Mouse (Mus musculus) CH12F3 (cell line): Measurements from ENCODE around the gene Gstp3.
"Not testable (repeated sequence)": the region's sequence is repeated elsewhere in the genome, so short reads cannot be mapped to it uniquely, and the experiment has no call there.

Experiments
- in situ Hi-C: fragments of 300-500 bp; cut with MboI; formaldehyde crosslinking; loops from 2 replicates; pipeline ENCODE4 v1.14.3; 2020; ENCODE audit warnings: low sequenced_read_pairs

The Gstp3 gene

DNA sequence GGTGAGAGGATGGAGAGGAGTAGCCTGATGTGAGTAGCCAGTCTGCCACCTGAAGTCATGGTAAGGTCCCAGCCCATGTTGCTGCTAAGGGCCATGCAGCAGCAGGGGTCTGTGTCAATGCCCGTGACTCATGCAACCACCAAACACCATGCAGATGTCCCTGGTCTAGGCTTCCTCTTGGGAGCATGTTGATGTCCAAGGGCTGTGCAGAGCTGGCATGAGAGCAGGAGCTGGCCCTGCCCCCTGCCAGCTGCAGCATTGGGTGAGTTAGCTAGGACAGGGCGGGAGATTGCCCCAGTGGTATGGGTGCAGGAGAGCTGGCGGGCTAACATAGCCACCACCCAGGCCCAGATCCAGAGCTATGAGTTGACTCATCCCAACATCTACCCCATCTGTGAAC lies 31.1 kb upstream of the Gstp3 start:
- in situ Hi-C loops: no loop called here

- in situ Hi-C loops: no loop called here
Measured at GRCm38 (mm10) chr19:4089128-4089527, 29.8 kb upstream of the Gstp3 start.

DNA sequence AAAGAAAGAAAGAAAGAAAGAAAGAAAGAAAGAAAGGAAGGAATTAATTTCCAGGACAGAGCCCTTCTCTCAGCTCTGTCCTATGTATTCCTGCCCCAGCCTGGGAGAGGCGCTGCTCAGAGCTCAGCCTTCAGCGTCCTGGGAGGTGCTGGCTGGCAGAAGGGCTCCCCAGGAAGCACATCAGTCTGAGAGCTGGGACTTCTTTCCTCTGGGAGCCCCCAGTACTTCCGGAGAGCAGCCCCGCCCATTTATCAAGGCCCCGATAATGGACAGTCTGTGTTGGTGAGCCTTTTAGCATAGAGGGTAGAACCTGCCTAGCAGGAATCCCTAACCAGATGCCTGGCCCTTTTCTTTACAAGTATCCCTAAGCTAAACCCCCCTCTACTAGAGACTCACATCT lies 28.8 kb upstream of the Gstp3 start:
- in situ Hi-C loops: no loop called here

DNA sequence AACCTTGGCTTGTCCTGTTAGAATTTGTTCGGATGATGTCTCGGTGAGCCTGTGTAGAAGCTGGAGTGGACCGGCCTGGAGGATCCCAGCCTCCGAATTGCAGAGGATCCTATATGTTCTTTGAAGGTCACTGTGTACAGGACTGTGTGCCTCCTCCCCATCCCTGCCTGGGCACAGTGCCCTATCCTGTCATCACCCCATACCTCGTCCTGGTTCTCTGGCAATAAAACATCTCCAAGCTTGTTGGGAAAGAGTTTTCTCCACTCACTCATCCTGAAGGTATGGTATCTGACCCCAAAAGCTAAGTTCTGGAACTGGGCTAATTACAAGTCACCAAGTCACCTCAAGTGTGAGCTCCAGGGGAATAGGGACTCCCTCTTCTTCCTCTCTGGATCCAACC lies 27.7 kb upstream of the Gstp3 start:
- in situ Hi-C loops: no loop called here

- in situ Hi-C loops: no loop called here
Measured at GRCm38 (mm10) chr19:4086156-4086555, 26.8 kb upstream of the Gstp3 start.

DNA sequence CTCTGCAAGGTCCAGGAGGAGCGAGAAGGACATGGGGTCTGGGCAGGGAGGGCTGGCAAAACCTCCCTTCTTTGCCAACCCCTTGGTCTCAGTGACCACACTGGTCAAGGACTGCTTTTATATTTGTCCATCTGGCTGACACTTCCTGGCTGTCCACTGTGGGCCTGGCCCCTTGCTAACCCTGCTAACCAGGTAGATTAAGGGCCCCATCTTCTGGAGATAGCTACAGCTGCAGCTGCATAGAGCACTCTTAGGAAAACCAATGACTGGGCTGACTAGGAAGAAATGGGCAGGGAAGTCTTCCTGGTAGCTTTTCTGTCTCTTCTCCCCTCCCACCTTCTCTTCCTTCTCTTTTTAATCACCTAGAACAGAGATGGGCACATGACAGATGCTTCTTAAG lies 25.6 kb upstream of the Gstp3 start:
- in situ Hi-C loops: no loop called here

DNA sequence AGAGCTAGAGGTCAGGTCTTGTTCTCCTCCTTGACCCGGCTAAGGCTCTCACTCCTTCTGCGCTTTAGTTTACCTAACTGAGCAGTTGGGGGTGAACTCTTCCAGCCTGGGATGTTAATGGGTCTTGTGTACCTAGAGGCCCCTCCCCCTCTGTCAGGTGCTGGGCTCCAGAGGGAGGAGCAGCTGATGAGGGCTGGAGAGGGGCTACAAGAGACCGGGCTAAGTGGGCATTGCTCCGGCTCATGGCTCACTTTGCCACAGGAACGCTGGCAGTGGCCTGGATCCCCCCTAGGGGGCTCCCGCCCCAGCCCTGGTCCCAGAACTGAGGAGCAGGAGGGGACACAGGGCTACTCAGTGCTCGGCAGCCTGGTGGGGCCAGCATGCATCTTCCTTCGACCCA lies 24.5 kb upstream of the Gstp3 start:
- in situ Hi-C loops: no loop called here

- in situ Hi-C loops: no loop called here
Measured at GRCm38 (mm10) chr19:4083316-4083715, 23.9 kb upstream of the Gstp3 start.

GRCm38 (mm10) chr19:4082219-4082965 lies 23.0 kb upstream of the Gstp3 start:
- in situ Hi-C loops: no loop called here

DNA sequence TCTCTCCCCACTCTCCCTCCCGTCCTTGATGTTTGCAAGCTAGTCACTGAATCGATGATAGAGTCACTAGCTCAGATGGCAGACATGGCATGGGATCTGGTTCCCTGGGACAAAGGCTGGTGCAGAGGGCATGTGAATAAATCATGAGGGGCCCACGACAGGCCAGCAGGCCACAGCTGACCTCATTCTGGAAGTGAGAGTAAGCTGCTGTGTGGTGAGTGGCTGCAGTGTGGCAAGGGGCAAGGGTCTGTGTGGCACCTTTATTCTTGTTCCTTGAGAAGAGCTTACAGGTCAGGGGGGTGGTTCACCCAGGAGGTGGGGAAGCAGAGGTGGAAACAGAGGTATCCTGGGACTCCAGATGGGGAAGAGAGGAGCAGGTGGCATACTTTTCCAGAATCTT lies 22.0 kb upstream of the Gstp3 start, which contains the start of gene Cabp2:
TSS of gene Cabp2 (plus strand) at position 185 of the 400 bp plus-strand sequence.
- in situ Hi-C loops: no loop called here

DNA sequence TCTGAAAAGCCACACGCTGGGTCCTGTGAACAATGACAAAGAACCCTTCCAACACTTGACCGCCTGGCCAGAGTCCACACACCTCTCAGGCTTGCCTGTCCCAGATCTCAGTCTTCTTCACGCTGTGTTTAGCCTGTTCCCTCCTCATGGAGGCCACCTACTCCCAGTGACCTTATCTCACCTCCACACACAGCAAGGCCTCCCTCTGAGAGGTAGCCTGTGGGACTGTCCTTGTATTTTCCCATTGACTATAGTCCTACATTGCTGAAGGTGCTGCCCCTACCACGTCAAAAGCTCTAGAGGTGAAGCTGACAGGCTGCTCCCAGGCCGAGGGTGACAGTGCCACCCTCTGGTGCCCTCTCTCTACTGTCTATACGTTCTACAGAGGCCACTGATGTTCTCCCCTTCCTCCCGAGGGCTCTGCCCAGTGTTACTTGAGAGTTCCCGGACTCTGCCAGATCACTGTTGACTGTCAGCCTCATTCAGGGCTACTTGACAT lies 21.2 kb upstream of the Gstp3 start:
- in situ Hi-C loops: no loop called here

GRCm38 (mm10) chr19:4079594-4079993 lies 20.2 kb upstream of the Gstp3 start:
- in situ Hi-C loops: no loop called here

GRCm38 (mm10) chr19:4075531-4075930 lies 16.2 kb upstream of the Gstp3 start:
- in situ Hi-C loops: no loop called here

DNA sequence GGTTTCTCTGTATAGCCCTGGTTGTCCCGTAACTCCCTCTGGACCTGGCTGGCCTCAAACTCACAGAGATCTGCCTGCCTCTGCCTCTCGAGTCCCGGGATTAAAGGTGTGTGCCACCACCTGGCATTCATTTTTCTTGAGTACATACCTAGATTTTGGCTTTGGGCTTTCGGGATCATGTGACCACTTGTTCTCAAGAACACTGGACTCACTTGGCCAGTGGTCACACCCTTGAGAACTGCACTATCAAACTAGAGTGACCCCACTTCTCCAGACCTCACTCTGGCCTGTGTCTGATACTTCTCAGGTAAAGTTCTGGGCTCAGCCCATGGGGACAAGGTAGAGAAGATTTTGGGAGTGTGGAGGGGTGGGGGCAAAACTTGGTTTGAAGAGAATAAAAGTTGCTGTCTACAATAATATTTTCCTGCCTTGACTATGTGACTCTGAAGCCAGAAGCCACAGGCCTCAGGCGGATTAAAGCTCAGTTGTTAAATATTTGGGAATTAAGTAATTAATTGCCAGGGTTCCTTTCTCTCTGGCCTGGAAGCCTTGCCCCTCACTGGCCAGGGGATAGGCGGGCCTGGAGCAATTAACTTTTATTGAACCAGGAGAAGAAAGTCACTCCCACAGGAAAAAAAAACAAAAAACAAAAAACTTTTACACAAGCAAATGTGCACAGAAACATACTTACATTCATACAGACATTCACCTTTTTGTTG lies 13.5 kb upstream of the Gstp3 start:
- in situ Hi-C loops: no loop called here

DNA sequence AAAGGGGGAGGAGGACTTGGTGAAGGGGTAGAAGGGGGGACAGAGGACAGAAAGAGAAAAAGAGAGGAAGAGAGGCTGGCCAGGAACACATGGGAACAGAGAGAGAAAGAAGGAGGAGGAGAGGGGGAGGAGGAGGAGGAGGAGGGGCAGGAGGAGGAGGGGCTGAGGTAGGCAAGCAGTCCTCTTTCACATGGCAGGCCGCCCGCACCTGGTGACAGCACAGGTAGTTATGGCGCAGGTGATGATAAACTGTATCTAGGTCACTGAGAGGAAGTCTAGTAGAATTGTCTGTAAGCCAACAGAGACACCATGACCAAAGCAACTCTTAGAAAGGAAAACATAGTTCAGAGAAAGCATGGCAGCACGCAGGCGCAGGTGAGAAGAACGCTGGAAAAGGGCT lies 12.0 kb upstream of the Gstp3 start:
- in situ Hi-C loops: no loop called here

- in situ Hi-C loops: no loop called here
Measured at GRCm38 (mm10) chr19:4070756-4071155, 11.4 kb upstream of the Gstp3 start.

GRCm38 (mm10) chr19:4070311-4070710 lies 10.9 kb upstream of the Gstp3 start:
- in situ Hi-C loops: no loop called here

DNA sequence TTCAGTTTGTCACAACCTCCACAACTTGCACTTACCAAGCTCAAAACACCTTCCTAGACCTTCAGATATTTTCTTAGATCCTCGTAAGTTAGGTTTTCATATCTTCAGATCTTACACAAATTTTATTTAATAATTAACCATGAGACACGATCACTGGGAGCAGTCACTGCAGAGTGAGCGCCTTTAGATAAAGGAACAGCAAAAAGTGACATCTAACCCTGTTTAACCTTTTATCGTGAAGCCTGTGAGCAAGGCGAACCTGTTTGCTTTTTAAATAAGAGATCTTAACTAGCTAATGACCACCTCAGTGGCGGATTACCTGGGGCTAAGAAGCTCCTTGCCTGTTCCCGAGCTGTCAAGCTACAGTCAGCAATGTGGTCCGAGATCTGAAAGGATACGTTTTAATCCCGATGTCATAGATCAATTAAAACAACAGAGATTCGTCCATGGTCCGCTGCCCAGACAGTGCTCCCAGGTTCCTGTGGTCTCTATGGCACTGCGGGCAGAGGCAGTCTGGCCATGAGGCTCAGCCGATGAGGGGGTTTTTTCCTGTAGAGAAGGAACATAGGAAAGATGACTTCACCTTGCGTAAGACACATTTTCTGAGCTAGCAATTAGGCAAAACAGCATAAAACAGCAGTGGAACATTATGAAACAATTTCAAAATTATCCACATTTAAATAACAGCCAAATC lies 9.5 kb upstream of the Gstp3 start:
- in situ Hi-C loops: no loop called here

GRCm38 (mm10) chr19:4068242-4068641 lies 8.9 kb upstream of the Gstp3 start:
- in situ Hi-C loops: not testable (repeated sequence)

DNA sequence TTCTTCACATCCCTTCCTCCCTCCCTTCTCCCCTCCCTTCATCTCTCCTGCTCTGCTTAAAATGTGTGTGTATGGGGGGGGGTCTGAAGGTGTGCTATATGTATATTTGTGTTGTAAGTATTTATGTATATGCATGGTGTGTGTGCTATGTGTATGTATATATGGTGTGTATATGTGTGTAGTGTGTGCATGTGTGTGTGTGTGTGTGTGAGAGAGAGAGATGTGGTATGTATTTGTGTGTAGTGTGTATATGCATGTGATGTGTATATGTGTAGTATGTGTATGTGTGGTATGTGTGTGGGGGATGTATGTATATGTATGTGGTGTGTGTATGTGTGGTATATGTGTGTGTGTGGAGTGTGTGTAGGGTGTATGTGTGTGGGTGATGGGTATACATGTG lies 7.5 kb upstream of the Gstp3 start:
- in situ Hi-C loops: no loop called here

DNA sequence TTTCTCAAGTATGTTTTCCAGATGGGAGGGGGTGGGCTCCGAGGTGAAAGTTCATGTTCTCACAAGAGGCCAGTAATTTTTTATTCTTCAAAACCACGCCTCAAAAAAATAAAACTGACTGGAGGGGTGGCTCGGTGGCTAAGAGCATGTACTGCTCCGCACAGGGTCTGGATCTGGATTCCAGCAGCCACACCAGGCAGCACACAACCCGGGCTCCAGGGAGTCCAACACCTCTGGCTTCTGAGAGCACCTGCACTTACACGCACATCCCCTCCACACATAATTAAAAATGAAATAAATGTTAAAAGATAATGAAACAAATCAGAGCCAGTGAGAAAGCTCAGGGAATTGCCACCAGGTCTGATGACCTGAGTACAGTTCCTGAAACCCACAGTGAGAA lies 6.9 kb upstream of the Gstp3 start:
- in situ Hi-C loops: no loop called here

DNA sequence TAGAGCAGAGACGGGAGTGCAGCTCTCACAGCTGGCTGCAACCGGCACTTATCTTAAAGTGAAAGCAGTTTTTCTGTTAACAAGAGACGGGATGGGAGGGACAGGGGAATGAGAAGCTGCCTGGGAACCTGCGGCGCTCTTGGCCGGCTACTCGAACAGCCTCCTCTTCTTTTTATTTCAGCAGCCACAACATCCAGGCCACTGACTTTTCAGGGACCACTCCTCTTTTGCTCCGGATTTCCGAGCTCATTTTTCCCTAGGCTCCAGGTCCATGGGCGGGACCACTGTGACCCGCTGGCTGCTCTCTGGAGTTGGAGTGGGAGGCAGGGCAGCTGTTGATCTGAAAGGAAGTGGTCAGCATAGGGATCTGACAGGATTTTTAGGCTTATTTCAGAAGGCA lies 5.1 kb upstream of the Gstp3 start:
- in situ Hi-C loops: not testable (repeated sequence)
